Mouse (Mus musculus): Measurements from ENCODE around the gene Adprhl2.

GRCm38 (mm10) chr4:126295152-126295551, 26.4 kb downstream of the Adprhl2 start:
- TF ChIP-seq POLR2A (IDR thresholded peaks at IDR 0.05; ENCODE audit: low read depth, low read length) (no peak), CTCF (IDR thresholded peaks at IDR 0.05; ENCODE audit: borderline replicate concordance, insufficient read depth, low read length) (no peak)
